Mouse (Mus musculus) layer of hippocampus, adult 8-10 months (tissue): ENCODE measurements at regions not wholly inside any gene's neighbourhood (a gene's known extent, or its start where the extent isn't known, plus 50 kb on each side); places are given as distances from the start of the nearest gene placed in this dataset.

Source experiments
- DNase-seq, 2 experiments: peaks; one replicate each; pipeline ENCODE4 v3.0.0; 2022; ENCODE audit warnings: low spot score in 2 of 2

DNA sequence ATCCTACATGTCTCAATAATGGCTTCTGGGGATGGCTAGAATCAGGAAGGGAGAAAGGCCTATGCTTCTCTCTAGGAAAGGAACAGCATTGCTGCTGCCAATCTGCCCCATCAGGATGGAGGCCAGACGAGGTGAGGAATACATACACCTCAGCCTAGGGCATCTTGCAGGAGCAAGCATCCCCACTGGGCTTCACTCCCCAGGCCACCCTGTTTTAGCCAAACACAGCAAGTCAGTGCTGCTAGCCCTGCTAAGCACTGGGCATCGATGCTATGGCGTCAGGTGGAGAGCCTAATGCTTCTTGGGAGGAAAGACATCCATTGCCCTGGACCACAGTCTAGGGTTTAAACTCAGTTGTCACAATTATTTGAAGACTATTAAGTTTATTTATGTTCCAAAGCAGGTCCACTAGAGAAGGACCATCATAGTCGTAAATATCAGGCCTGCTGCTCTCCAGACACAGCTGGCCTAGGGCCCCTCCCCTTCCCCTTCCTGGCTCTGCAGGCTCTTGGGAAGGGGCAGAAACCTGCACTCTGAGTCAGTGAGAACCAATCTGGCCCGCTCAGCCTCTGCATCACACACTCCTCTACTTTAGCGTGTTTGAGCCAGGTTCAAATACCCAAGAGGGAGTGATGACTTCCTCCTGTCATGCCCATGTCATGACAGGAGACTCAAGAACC, 79.5 kb upstream of the Pkdcc start:
- no peak for DNase-seq

DNA sequence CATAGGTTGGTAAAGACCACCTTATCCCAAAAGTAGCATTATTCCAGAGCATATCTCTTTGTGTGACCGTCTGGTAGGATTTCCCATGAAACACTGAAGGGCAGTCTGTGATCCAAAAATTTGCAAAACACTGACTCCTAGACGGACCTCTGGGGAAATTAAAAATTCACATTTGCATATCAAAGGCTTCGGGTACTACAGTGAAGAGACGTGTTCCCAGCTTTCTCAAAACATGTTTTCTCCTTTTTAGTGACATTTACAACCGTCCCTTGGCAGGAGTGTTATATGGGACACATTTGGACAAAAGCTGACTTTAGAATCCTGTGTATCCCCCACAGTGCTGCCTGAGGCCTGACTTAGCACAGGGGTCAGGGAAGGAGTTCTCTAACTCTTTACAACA, 78.8 kb upstream of the Pkdcc start:
- DNase-seq = no peak

DNA sequence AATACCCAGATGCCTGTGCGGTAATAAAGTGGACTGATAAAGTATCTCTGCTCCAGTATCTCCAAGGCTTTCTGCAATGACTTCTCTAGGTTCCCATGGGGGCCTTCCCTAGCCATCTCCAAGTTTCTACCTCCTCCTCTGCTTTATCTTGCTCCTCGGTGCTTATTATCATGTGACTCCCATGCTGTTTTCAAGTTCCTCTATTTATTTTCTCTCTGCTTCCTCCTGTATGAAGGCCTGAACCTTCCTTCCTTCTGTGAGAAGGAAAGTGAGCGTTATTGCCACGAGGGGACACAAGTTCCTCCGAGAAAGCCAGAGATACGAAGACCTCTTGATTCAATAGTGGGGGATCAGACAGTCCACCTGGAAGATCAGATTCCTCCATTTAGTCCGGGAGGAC, 77.4 kb upstream of the Pkdcc start:
- no peak for DNase-seq

DNA sequence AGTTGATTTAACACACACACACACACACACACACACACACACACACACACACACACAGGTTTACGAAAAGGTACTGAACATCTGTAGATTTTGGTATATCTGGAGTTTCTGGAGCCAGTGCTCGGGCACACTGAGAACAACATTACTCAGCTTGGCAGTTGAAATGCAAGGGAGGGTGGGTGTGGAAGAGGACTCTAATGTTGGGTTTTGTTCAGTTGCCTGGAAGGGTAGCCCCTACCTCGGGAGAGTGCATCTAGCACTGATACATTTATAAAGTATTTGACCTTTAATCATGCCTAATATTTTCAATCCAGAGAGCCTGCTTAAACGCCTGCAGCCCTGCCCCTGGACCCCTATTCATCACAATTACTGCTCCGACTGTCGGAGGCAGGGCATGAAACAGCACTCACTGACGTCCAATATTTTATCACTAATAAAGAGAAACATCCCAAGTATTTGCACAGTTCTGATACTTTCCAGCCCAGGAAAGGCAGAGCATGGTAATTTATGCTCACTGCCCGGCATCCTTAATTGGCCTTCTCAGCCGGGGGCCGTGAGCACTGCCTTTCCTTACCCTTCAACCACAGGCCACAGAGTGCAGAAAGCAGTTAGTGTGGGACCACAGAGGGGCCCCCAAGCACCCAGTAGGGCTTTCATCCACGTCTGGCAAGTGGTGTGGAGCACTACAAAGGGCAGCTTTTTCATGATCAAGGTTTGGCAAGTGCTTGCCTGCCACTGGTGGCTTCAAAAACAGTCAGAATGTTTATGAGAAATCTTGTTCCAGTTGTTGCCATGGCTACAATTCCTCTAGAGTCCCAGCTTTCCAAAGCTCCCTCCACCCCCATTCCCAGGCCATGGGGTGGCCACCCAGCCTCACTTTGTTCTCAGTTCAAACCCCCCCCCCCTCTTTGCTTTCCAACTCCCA, 76.3 kb upstream of the Pkdcc start:
- DNase-seq = no peak

DNA sequence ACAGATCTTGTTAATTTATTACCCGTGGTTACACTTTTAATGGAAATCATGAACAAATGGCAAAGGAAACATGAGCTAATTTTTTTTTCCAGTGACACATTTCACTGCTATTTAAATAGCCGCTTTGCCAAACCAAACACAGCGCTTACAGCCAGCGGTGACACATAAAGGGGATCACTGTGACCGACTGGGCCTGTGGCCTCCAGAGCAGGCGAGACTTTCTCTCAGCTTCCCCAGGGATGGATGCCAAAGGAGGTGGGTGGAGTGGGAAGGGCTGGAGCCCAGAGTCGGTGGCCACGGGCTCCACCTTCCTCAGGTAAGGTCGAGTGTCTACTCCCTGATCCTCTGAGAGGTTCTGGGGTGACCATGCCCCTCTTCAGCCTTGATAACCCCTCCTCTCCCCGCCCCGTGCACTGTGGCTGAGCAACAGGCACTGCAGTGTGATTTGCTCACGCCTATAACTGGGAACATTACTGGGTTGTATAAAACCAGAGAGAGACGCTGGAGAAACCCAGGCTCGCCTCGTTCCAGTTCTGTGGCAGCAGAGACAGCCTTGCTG, 66.6 kb upstream of the Pkdcc start:
- no peak for DNase-seq

GRCm38 (mm10) chr17:83149336-83149735, 65.8 kb upstream of the Pkdcc start:
- DNase-seq = no peak

GRCm38 (mm10) chr17:83155106-83155505, 60.0 kb upstream of the Pkdcc start:
- DNase-seq = no peak

GRCm38 (mm10) chr17:83156682-83157081, 58.4 kb upstream of the Pkdcc start:
- DNase-seq = no peak

DNA sequence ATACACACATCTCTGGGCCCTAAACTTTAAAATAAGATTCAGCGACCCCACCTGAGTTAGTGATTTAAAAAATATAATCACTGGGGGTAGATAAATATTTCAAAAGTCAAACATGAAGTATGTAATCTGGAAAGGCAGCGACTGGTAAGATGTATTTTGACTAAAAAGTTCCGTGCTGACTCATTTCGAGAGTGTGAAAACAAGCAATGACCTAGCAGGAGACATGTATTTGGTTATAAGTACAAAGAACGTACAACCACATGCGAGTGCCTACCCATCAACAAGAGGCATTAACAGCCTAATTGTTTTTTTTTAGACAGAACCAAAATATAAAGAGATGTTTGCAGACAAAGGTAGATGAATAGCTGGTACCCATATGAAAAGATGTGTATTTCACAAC, 57.0 kb upstream of the Pkdcc start:
- no peak for DNase-seq

- DNase-seq = no peak
Measured at GRCm38 (mm10) chr17:83158652-83159051, 56.4 kb upstream of the Pkdcc start.

- no peak for DNase-seq
Measured at GRCm38 (mm10) chr17:83159634-83160033, 55.5 kb upstream of the Pkdcc start.

GRCm38 (mm10) chr17:83160296-83160695, 54.8 kb upstream of the Pkdcc start:
- no peak for DNase-seq

GRCm38 (mm10) chr17:83161731-83162130, 53.4 kb upstream of the Pkdcc start:
- no peak for DNase-seq

DNA sequence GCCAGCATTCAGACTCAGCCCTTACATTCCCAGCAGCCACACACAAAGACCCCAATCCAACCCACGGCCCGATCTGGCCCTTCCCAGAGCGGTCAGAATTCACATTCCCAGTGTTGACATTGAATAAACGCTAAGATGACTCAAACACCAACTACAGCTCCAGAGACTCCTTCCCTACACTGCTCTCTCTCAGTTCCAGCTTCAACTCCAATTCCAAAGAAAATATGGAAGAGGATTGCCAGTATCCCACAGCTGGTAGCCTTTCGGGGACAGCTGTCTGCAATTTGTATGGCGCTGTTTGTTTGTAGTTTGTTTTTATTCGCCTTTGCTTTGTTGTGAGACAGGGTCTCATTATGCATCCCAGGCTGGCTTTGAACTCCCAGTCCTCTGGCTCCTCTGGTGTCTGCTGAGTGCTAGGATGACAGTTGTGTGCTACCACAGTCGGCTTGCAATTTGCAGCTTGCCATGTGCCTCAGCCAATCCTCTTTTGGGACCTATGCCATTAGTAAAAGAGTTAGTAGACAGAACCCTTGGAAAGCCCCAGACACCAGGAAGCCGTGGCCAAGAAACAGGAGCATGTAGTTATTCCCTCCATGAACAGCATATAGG, 51.0 kb upstream of the Pkdcc start:
- DNase-seq = no peak

DNA sequence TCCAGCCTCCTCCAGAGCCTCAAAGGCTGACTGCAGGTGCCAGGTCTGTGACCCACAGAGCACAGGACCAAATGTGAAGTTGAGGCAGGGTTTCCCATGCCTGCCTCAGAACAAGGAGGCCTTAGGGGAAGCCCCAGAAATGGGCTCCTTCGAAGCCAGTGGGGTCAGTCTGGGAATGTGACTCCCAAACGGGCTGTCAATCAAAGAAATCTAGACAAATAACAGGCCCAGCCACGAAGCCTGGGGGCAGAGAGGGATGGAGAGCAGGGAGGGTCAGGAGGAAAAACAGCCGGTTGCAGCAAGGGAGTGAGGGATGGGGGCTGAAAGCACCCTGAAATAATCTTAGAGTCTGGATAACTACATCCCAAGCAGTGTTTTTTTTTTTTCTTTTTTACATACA, 50.4 kb upstream of the Pkdcc start:
- no peak for DNase-seq

DNA sequence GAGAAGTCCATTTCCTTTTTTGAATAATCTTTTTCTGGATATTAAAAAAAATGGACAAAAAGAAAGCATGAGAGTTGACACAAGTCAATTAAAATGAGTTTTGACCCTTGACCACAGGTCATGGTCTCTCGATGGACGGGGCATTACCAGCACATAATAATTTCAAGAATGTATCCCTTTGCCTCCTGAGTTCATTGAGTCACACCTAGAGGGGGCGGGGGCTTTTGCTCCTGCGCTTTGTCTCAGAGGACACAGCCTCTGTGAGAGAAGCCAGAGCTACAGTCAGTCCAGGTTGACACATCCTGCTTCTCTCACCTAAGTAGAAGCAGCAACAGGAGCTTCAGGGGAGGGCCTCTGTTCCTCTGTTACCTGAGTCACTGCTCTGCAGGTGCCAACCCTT, 50.0 kb upstream of the Pkdcc start:
- no peak for DNase-seq
